Mouse (Mus musculus): ENCODE measurements at regions not wholly inside any gene's neighbourhood (a gene's known extent, or its start where the extent isn't known, plus 50 kb on each side); places are given as distances from the start of the nearest gene placed in this dataset.
A peak's percentile ranks its signal among the peaks of the same experiment; 100 is the strongest.

GRCm38 (mm10) chr7:72543946-72544345, 237.5 kb upstream of the Mctp2 start:
- peak; percentile 33 for DNase-seq (ENCODE audit: low spot score)
- Histone ChIP-seq H3K4me3 (ENCODE audit: low read depth, low read length) (no peak overlapping the region), H3K27ac (ENCODE audit: low read length) (no peak overlapping the region), H3K9ac (replicated peaks; ENCODE audit: low read depth) (no peak overlapping the region), H3K4me2 (replicated peaks; ENCODE audit: low read depth, low read length) (no peak overlapping the region), H3K9me3 (ENCODE audit: low read length) (no peaks in the 10 kb centered on the region), H3K36me3 (ENCODE audit: insufficient read depth, low read length) (no peaks in the 10 kb centered on the region), H3K4me1 (ENCODE audit: insufficient read depth, low read depth, low read length) (no peaks in the 10 kb centered on the region), H3K27me3 (replicated peaks; ENCODE audit: insufficient read depth, low read length) (no peaks in the 10 kb centered on the region)
- ATAC-seq = peak; percentile 26
- 15% methylated on average over 4 of the region's 4 CpGs for WGBS
- TF ChIP-seq EP300 (IDR thresholded peaks at IDR 0.05) = no peak
- TF ChIP-seq CTCF (IDR thresholded peaks at IDR 0.05) = no peak

GRCm38 (mm10) chr7:72567378-72567777, 261.0 kb upstream of the Mctp2 start:
- Histone ChIP-seq H3K36me3 (ENCODE audit: insufficient read depth, low read length) (no peaks in the 10 kb centered on the region), H3K9me3 (ENCODE audit: low read length) (no peaks in the 10 kb centered on the region), H3K4me3 (ENCODE audit: low read depth, low read length) (no peak overlapping the region), H3K9ac (replicated peaks; ENCODE audit: low read depth) (no peak overlapping the region), H3K27ac (ENCODE audit: low read length) (no peak overlapping the region), H3K4me2 (replicated peaks; ENCODE audit: low read depth, low read length) (no peak overlapping the region), H3K27me3 (replicated peaks; ENCODE audit: insufficient read depth, low read length) (no peaks in the 10 kb centered on the region), H3K4me1 (ENCODE audit: insufficient read depth, low read depth, low read length) (no peaks in the 10 kb centered on the region)
- no peak for TF ChIP-seq EP300 (IDR thresholded peaks at IDR 0.05)
- TF ChIP-seq CTCF (IDR thresholded peaks at IDR 0.05) = no peak
- ATAC-seq = no peak
- no peak for DNase-seq (ENCODE audit: low spot score)

- DNase-seq (ENCODE audit: low spot score) = no peak
- no peak overlapping the region for H3K4me2 ChIP-seq (replicated peaks; ENCODE audit: low read depth, low read length)
- no peaks in the 10 kb centered on the region for H3K36me3 ChIP-seq (ENCODE audit: insufficient read depth, low read length)
- H3K27me3 ChIP-seq (replicated peaks; ENCODE audit: insufficient read depth, low read length) = no peaks in the 10 kb centered on the region
- H3K9me3 ChIP-seq (ENCODE audit: low read length) = no peaks in the 10 kb centered on the region
- H3K4me3 ChIP-seq (ENCODE audit: low read depth, low read length) = no peak overlapping the region
- H3K27ac ChIP-seq (ENCODE audit: low read length) = no peak overlapping the region
- no peak for ATAC-seq
- no peak overlapping the region for H3K9ac ChIP-seq (replicated peaks; ENCODE audit: low read depth)
- H3K4me1 ChIP-seq (ENCODE audit: insufficient read depth, low read depth, low read length) = no peaks in the 10 kb centered on the region
- TF ChIP-seq CTCF (IDR thresholded peaks at IDR 0.05) = no peak
Measured at GRCm38 (mm10) chr7:72569177-72569576, 262.8 kb upstream of the Mctp2 start.

GRCm38 (mm10) chr7:72574316-72574715, 267.9 kb upstream of the Mctp2 start:
- DNase-seq (ENCODE audit: low spot score) (no peak), ATAC-seq (no peak)
- H3K4me2 ChIP-seq (replicated peaks; ENCODE audit: low read depth, low read length) = no peak overlapping the region
- H3K36me3 ChIP-seq (ENCODE audit: insufficient read depth, low read length) = no peaks in the 10 kb centered on the region
- TF ChIP-seq EP300 (IDR thresholded peaks at IDR 0.05) (no peak), CTCF (IDR thresholded peaks at IDR 0.05) (no peak)
- no peaks in the 10 kb centered on the region for H3K27me3 ChIP-seq (replicated peaks; ENCODE audit: insufficient read depth, low read length)
- no peak overlapping the region for H3K9ac ChIP-seq (replicated peaks; ENCODE audit: low read depth)
- no peaks in the 10 kb centered on the region for H3K9me3 ChIP-seq (ENCODE audit: low read length)
- H3K27ac ChIP-seq (ENCODE audit: low read length) = no peak overlapping the region
- no peak overlapping the region for H3K4me3 ChIP-seq (ENCODE audit: low read depth, low read length)
- 70% methylated on average over 1 of the region's 1 CpGs for WGBS
- H3K4me1 ChIP-seq (ENCODE audit: insufficient read depth, low read depth, low read length) = no peaks in the 10 kb centered on the region

- H3K9ac ChIP-seq (replicated peaks; ENCODE audit: low read depth) = no peak overlapping the region
- DNase-seq (ENCODE audit: low spot score) = no peak
- H3K36me3 ChIP-seq (ENCODE audit: insufficient read depth, low read length) = no peaks in the 10 kb centered on the region
- no peak for ATAC-seq
- H3K4me3 ChIP-seq (ENCODE audit: low read depth, low read length) = no peak overlapping the region
- H3K27me3 ChIP-seq (replicated peaks; ENCODE audit: insufficient read depth, low read length) = no peaks in the 10 kb centered on the region
- H3K4me2 ChIP-seq (replicated peaks; ENCODE audit: low read depth, low read length) = no peak overlapping the region
- TF ChIP-seq EP300 (IDR thresholded peaks at IDR 0.05) (no peak), CTCF (IDR thresholded peaks at IDR 0.05) (no peak)
- no peaks in the 10 kb centered on the region for H3K4me1 ChIP-seq (ENCODE audit: insufficient read depth, low read depth, low read length)
- no peak overlapping the region for H3K27ac ChIP-seq (ENCODE audit: low read length)
- WGBS = 60% methylated on average over 3 of the region's 3 CpGs
- H3K9me3 ChIP-seq (ENCODE audit: low read length) = no peaks in the 10 kb centered on the region
Measured at GRCm38 (mm10) chr7:72584427-72584826, 278.0 kb upstream of the Mctp2 start.

- no peak overlapping the region for H3K4me2 ChIP-seq (replicated peaks; ENCODE audit: low read depth, low read length)
- no peak overlapping the region for H3K27ac ChIP-seq (ENCODE audit: low read length)
- no peak for TF ChIP-seq EP300 (IDR thresholded peaks at IDR 0.05)
- no peak for TF ChIP-seq CTCF (IDR thresholded peaks at IDR 0.05)
- DNase-seq (ENCODE audit: low spot score) (peak; percentile 70), ATAC-seq (peak; percentile 90)
- no peaks in the 10 kb centered on the region for H3K9me3 ChIP-seq (ENCODE audit: low read length)
- no peaks in the 10 kb centered on the region for H3K36me3 ChIP-seq (ENCODE audit: insufficient read depth, low read length)
- H3K27me3 ChIP-seq (replicated peaks; ENCODE audit: insufficient read depth, low read length) = no peaks in the 10 kb centered on the region
- WGBS = 52% methylated on average over 3 of the region's 3 CpGs
- H3K4me3 ChIP-seq (ENCODE audit: low read depth, low read length) = no peak overlapping the region
- no peaks in the 10 kb centered on the region for H3K4me1 ChIP-seq (ENCODE audit: insufficient read depth, low read depth, low read length)
- H3K9ac ChIP-seq (replicated peaks; ENCODE audit: low read depth) = no peak overlapping the region
Measured at GRCm38 (mm10) chr7:72589241-72589668, 282.8 kb upstream of the Mctp2 start.
